Mouse (Mus musculus): Measurements from ENCODE around the gene Zcchc2.

Gene Zcchc2

DNA sequence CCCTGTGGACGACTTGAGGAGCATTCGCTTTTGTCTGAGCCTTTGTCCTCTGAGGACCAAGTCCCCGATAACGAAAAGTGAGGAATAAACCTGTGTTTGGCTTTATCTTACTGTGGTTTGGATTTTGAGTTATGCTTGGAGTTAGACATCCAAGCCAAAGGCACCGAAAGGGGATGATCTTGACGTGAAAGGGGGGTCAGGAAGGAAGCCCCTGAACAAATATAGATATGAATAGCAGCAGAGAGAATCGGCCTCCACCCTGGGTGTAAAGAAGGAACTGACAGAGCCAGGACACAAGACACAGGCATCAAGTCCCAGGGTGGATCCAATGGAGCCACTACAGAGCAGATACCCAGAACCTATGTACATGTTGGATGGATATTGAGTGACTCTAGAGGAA, 83.9 kb downstream of the Zcchc2 start:
- no peak for DNase-seq

DNA sequence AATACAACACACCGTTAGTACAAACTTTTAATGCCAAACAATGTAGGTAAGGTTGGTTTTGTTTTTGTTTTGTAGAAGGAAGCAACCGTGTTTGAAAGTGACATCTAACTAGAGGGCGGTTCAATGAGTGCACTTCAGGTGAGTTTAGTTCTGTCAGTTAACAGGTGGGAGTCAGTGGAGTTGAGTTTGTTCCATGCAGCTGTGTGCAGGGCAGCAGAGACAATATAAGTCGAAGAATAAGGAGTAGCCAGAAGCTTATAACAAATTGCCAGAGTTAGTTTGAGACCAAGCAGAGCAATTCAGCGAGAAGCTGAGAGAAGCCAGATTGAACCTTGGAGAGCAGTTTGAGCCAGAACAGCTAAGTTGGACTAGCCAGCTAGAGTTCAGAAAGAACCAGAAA, 84.5 kb downstream of the Zcchc2 start:
- DNase-seq: no peak

DNA sequence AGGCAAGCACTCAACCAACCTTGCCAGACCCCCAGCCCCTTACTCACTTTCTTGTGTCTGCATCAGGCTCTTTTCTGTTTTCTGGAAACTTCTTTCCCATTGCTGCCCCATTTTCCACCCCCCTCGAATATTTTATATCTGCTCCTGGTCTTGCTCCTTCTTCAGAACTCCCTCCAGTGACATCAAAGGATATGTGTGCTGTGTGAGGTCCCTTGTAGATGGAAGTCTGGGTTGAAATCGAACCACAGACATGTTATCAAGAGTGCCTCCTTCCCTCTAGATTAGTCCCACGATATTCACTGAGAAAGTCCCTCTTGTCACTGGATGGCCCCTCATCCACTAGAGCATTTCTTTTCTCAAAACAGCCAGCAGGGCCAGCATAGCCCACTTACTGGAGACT, 86.4 kb downstream of the Zcchc2 start:
- DNase-seq: no peak

DNA sequence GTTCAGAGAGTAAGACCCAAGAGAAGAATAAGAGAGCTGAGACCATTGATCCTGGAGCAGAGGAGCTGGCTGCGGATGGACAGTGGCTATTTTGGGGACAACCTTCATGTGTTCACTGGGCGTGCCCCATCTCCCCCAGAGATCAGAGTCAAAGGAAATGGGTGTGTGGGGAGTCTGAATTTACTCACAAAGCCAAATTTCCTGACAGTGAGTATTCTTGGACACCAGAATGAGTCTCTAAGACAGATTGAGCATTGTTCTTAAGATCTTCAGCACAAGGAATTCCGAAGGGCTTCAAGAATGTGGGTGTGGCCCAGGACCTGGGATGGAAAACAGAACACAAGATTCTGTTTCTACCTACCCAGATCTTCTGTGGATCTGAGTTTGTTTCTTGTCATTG, 87.0 kb downstream of the Zcchc2 start:
- DNase-seq: no peak

Measured in cerebellum, postnatal 36 days (tissue).